Mouse (Mus musculus) CH12.LX (cell line): Measurements from ENCODE around the gene Uap1. TPM values are rescaled to one million over a fixed set of nuclear protein-coding genes. Genes with fewer than 3 reads are reported as not detected.

Experiments
- DNase-seq: peaks from one replicate; pipeline ENCODE4 v3.0.0-alpha.2; 2013; ENCODE audit errors: extremely low read depth
- H3K27ac ChIP-seq: 2 replicates; pipeline ENCODE4 v1.5.1; 2012; ENCODE audit warnings: low read depth, mild to moderate bottlenecking, control low read depth, moderate library complexity; ENCODE audit not compliant: insufficient read depth
- H3K27me3 ChIP-seq: replicated peaks from 2 replicates; pipeline ENCODE3; 2012; ENCODE audit warnings: inconsistent platforms
- H3K36me3 ChIP-seq, 2 experiments: replicated peaks in 1 of 2; 2 replicates each; pipeline versions ENCODE3 to v1.6.1; 2012; ENCODE audit warnings: inconsistent platforms in 1 of 2, low read length in 1 of 2, mild to moderate bottlenecking in 1 of 2, mixed read lengths in 1 of 2, moderate library complexity in 1 of 2; ENCODE audit not compliant: control insufficient read depth in 1 of 2, insufficient read depth in 1 of 2
- H3K4me1 ChIP-seq, 2 experiments: 2 replicates each; pipeline ENCODE4 v1.6.1; 2012; ENCODE audit warnings: inconsistent platforms in 1 of 2, moderate library complexity in 1 of 2; ENCODE audit not compliant: insufficient read depth in 2 of 2, control insufficient read depth in 1 of 2
- H3K4me2 ChIP-seq: 2 replicates; pipeline ENCODE4 v1.6.1; 2012; ENCODE audit warnings: low read depth, mild to moderate bottlenecking, control low read depth; ENCODE audit not compliant: poor library complexity, insufficient read depth, severe bottlenecking
- H3K4me3 ChIP-seq, 3 experiments: fragments of 150-350 bp in 1 of 3; sonication (generic) in 1 of 3; replicated peaks in 1 of 3; 2 replicates each; pipeline versions ENCODE3 to v1.5.1; 2011 to 2012; ENCODE audit warnings: low read depth in 2 of 3, low read length in 2 of 3, mild to moderate bottlenecking in 2 of 3, moderate library complexity in 2 of 3, control low read depth in 1 of 3, improper control_type of control experiment in 1 of 3, inconsistent platforms in 1 of 3, mixed read lengths in 1 of 3; ENCODE audit not compliant: poor library complexity in 1 of 3
- H3K79me2 ChIP-seq: replicated peaks from 2 replicates; pipeline ENCODE4 v1.6.1; 2012; ENCODE audit warnings: mild to moderate bottlenecking, moderate library complexity; ENCODE audit not compliant: control insufficient read depth, poor library complexity, insufficient read depth, severe bottlenecking; ENCODE audit errors: extremely low read depth
- H3K9ac ChIP-seq: 2 replicates; pipeline ENCODE4 v1.6.1; 2012; ENCODE audit warnings: low read depth, mild to moderate bottlenecking, control low read depth, moderate library complexity; ENCODE audit not compliant: insufficient read depth
- H3K9me3 ChIP-seq: replicated peaks from 2 replicates; pipeline ENCODE3; 2012; ENCODE audit warnings: low read length, inconsistent platforms, mixed read lengths
- BHLHE40 ChIP-seq: IDR thresholded peaks from 2 replicates; pipeline ENCODE4 v1.6.1; 2011; ENCODE audit warnings: mild to moderate bottlenecking, low read depth, low read length, improper control_type of control experiment
- CHD1 ChIP-seq: IDR thresholded peaks from 2 replicates; pipeline ENCODE4 v1.6.1; 2012; ENCODE audit warnings: low read depth, low read length, improper control_type of control experiment, inconsistent platforms
- CHD2 ChIP-seq: IDR thresholded peaks from 2 replicates; pipeline ENCODE4 v1.6.1; 2011; ENCODE audit warnings: low read length, improper control_type of control experiment
- E2F4 ChIP-seq: IDR thresholded peaks from 2 replicates; pipeline ENCODE4 v1.6.1; 2011; ENCODE audit warnings: low read depth, low read length, improper control_type of control experiment; ENCODE audit not compliant: insufficient replicate concordance
- ELF1 ChIP-seq: IDR thresholded peaks from 2 replicates; pipeline ENCODE4 v1.6.1; 2014; ENCODE audit warnings: low read depth, mild to moderate bottlenecking, inconsistent platforms, low read length, improper control_type of control experiment
- EP300 ChIP-seq: IDR thresholded peaks from 2 replicates; pipeline ENCODE4 v1.6.1; 2011; ENCODE audit warnings: low read length, improper control_type of control experiment
- GABPA ChIP-seq: IDR thresholded peaks from 2 replicates; pipeline ENCODE4 v1.6.1; 2012; ENCODE audit warnings: low read depth, low read length, improper control_type of control experiment, inconsistent platforms; ENCODE audit not compliant: insufficient replicate concordance
- IRF4 ChIP-seq: IDR thresholded peaks from 2 replicates; pipeline ENCODE4 v1.6.1; 2014; ENCODE audit warnings: low read depth, mild to moderate bottlenecking, inconsistent platforms, low read length, improper control_type of control experiment
- JUN ChIP-seq: IDR thresholded peaks from 2 replicates; pipeline ENCODE4 v1.6.1; 2011; ENCODE audit warnings: low read depth, mild to moderate bottlenecking, low read length, improper control_type of control experiment, moderate library complexity; ENCODE audit not compliant: insufficient read depth
- JUND ChIP-seq: conservative IDR thresholded peaks from 2 replicates; pipeline ENCODE4 v1.6.1; 2011; ENCODE audit warnings: low read depth, low read length, improper control_type of control experiment
- MAX ChIP-seq: IDR thresholded peaks from 2 replicates; pipeline ENCODE4 v1.6.1; 2011; ENCODE audit warnings: low read length, improper control_type of control experiment
- MAZ ChIP-seq: IDR thresholded peaks from 2 replicates; pipeline ENCODE4 v1.6.1; 2012; ENCODE audit warnings: low read depth, mild to moderate bottlenecking, inconsistent platforms, low read length, improper control_type of control experiment, moderate library complexity
- MEF2A ChIP-seq: IDR thresholded peaks from 2 replicates; pipeline ENCODE4 v1.6.1; 2014; ENCODE audit warnings: low read depth, mild to moderate bottlenecking, inconsistent platforms, low read length, improper control_type of control experiment, borderline replicate concordance
- NRF1 ChIP-seq: IDR thresholded peaks from 2 replicates; pipeline ENCODE4 v1.6.1; 2014; ENCODE audit warnings: low read depth, mild to moderate bottlenecking, inconsistent platforms, low read length, improper control_type of control experiment, moderate library complexity
- PAX5 ChIP-seq: IDR thresholded peaks from 2 replicates; pipeline ENCODE4 v1.6.1; 2012; ENCODE audit warnings: low read length, inconsistent platforms, mixed read lengths
- SIN3A ChIP-seq: IDR thresholded peaks from 2 replicates; pipeline ENCODE4 v1.6.1; 2012; ENCODE audit warnings: low read length, improper control_type of control experiment, inconsistent platforms
- TBP ChIP-seq: conservative IDR thresholded peaks from 2 replicates; pipeline ENCODE4 v1.6.1; 2011; ENCODE audit warnings: low read depth, low read length, improper control_type of control experiment
- TCF12 ChIP-seq: IDR thresholded peaks from 2 replicates; pipeline ENCODE4 v1.6.1; 2014; ENCODE audit warnings: low read depth, mild to moderate bottlenecking, inconsistent platforms, low read length, improper control_type of control experiment
- UBTF ChIP-seq: IDR thresholded peaks from 2 replicates; pipeline ENCODE4 v1.6.1; 2012; ENCODE audit warnings: low read depth, mild to moderate bottlenecking, inconsistent platforms, low read length, improper control_type of control experiment, moderate library complexity
- USF1 ChIP-seq: IDR thresholded peaks from 2 replicates; pipeline ENCODE4 v1.6.1; 2014; ENCODE audit warnings: low read depth, mild to moderate bottlenecking, inconsistent platforms, low read length, improper control_type of control experiment
- ZKSCAN1 ChIP-seq: IDR thresholded peaks from 2 replicates; pipeline ENCODE4 v1.6.1; 2012; ENCODE audit warnings: low read depth, inconsistent platforms, low read length, improper control_type of control experiment, borderline replicate concordance
- ZMIZ1 ChIP-seq: IDR thresholded peaks from 2 replicates; pipeline ENCODE4 v1.6.1; 2012; ENCODE audit warnings: low read depth, mild to moderate bottlenecking, inconsistent platforms, low read length, improper control_type of control experiment
- ZNF384 ChIP-seq: IDR thresholded peaks from 2 replicates; pipeline ENCODE4 v1.6.1; 2012; ENCODE audit warnings: low read depth, low read length, improper control_type of control experiment, inconsistent platforms
- dilution Hi-C: fragments of 300-500 bp; cut with MboI; formaldehyde crosslinking; loops from 2 replicates; pipeline ENCODE4 v1.14.3; 2020; ENCODE audit warnings: low sequenced_read_pairs; ENCODE audit not compliant: extremely low pct_unique_long_range_greater_than_20kb, extremely low pct_ligation_motif_present
- in situ Hi-C: fragments of 300-500 bp; cut with MboI; formaldehyde crosslinking; loops from 3 replicates; pipeline ENCODE4 v1.14.3; 2019; ENCODE audit warnings: low sequenced_read_pairs, low pct_ligation_motif_present, low pct_unique_long_range_greater_than_20kb, mixed read lengths
- polyA plus RNA-seq: library from polyadenylated mRNA; unstranded; fragments of >175 nt; gene quantifications from 2 replicates; pipeline ENCODE4 v1.2.1, GENCODE M21; 2012; ENCODE audit warnings: low read depth; ENCODE audit not compliant: insufficient read length
- total RNA-seq, 2 experiments: library from RNA; depleted of rRNA; stranded (reverse); fragments of 300-350 nt in 1 of 2; fragments of >200 nt in 1 of 2; gene quantifications; 2 replicates each; pipeline ENCODE4 v1.2.3; 2012 to 2014

Uap1 gene
- total and polyA plus RNA-seq, 3 experiments = 32.7 to 46.3 (median 34.1) TPM

- no peaks in the 10 kb centered on the region for H3K79me2 ChIP-seq
- TF ChIP-seq MAZ (no peak), ZMIZ1 (no peak), ZKSCAN1 (no peak), USF1 (no peak), CHD2 (no peak), PAX5 (no peak), NRF1 (no peak), JUND (no peak), E2F4 (no peak), CHD1 (no peak), MAX (no peak), EP300 (no peak), TBP (no peak), TCF12 (no peak), ZNF384 (no peak)
- TF ChIP-seq, all 38 proteins: peak for 0
- Histone ChIP-seq H3K36me3 (peaks cover 22 to 60% of the 10 kb centered on the region in 2 experiments), H3K4me3 (no peak overlapping the region), H3K4me2 (no peak overlapping the region), H3K4me1 (peaks cover 0 to under 1% of the 10 kb centered on the region in 2 experiments; a peak in 1 of 4 replicates), H3K27ac (no peak overlapping the region), H3K9ac (no peak overlapping the region), H3K9me3 (no peaks in the 10 kb centered on the region), H3K27me3 (no peaks in the 10 kb centered on the region)
- no peak for DNase-seq
- in situ Hi-C loops = loop anchor here (25.0 kb wide), 1 partner anchor 480 kb away; the partner anchor contains the start of gene Rgs5
- dilution Hi-C loops = no loop called here
Observed at GRCm38 (mm10) chr1:170142256-170142871, 32.4 kb downstream of the Uap1 start.

DNA sequence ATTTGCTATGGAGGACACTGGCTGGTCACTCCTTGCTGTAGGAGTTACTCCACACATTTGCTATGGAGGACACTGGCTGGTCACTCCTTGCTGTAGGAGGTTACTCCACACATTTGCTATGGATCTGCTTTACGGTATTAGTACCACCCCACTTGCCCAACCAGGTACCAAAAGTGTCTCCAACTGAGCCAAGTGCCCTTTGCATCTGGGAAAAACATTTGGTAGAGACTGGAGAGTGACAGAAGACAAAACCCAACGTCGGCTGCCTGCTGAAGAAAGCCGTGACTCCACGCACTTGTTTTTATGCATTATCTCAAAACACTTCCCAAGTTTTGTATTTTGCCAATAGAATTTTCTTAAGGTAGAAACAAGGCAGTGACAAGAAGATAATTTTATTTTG is 33.1 kb downstream of the Uap1 start:
- no peaks in the 10 kb centered on the region for H3K27me3 ChIP-seq
- dilution Hi-C loops = no loop called here
- H3K4me3 ChIP-seq = no peak overlapping the region
- DNase-seq = no peak
- no peak overlapping the region for H3K9ac ChIP-seq
- no peaks in the 10 kb centered on the region for H3K79me2 ChIP-seq
- no peaks in the 10 kb centered on the region for H3K9me3 ChIP-seq
- H3K4me2 ChIP-seq = no peak overlapping the region
- H3K27ac ChIP-seq = no peak overlapping the region
- TF ChIP-seq EP300 = no peak
- no peak for TF ChIP-seq UBTF
- no peak for TF ChIP-seq SIN3A
- no peak for TF ChIP-seq ELF1
- no peak for TF ChIP-seq IRF4
- TF ChIP-seq CHD2 = no peak
- TF ChIP-seq JUN = no peak
- TF ChIP-seq GABPA = no peak
- TF ChIP-seq BHLHE40 = no peak
- TF ChIP-seq USF1 = no peak
- TF ChIP-seq MEF2A = no peak
- TF ChIP-seq, all 38 proteins: peak for 0
- H3K36me3 ChIP-seq = peaks cover 22 to 58% of the 10 kb centered on the region in 2 experiments
- H3K4me1 ChIP-seq = peaks cover 0 to 5% of the 10 kb centered on the region in 2 experiments; a peak in 3 of 4 replicates
- in situ Hi-C loops = loop anchor here (25.0 kb wide), 1 partner anchor 479 kb away; the partner anchor contains the start of gene Rgs5
